Mouse (Mus musculus) limb, embryonic 13.5 days (tissue): ENCODE measurements at regions not wholly inside any gene's neighbourhood (a gene's known extent, or its start where the extent isn't known, plus 50 kb on each side); places are given as distances from the start of the nearest gene placed in this dataset.

Source experiments
- ATAC-seq: fragments of 200-750 bp; cut with Nextera tagmentation; 2 replicates; pipeline ENCODE4 v1.8.0; 2017; ENCODE audit warnings: low read depth, moderate number of reproducible peaks, moderate TSS enrichment; ENCODE audit not compliant: low FRiP score
- H3K27ac ChIP-seq: fragments of 300-500 bp; sonication (generic); 2 replicates; pipeline ENCODE4 v1.5.1; 2015; ENCODE audit warnings: inconsistent platforms, mild to moderate bottlenecking, moderate library complexity
- H3K27me3 ChIP-seq: fragments of 300-500 bp; sonication (generic); 2 replicates; pipeline ENCODE4 v1.6.1; 2015; ENCODE audit warnings: mild to moderate bottlenecking, inconsistent platforms
- H3K36me3 ChIP-seq: fragments of 300-500 bp; sonication (generic); 2 replicates; pipeline ENCODE4 v1.6.1; 2015; ENCODE audit warnings: inconsistent platforms, mild to moderate bottlenecking, moderate library complexity
- H3K4me1 ChIP-seq: fragments of 300-500 bp; sonication (generic); 2 replicates; pipeline ENCODE4 v1.6.1; 2015; ENCODE audit warnings: inconsistent platforms
- H3K4me2 ChIP-seq: fragments of 300-500 bp; sonication (generic); replicated peaks from 2 replicates; pipeline ENCODE4 v1.6.1; 2015; ENCODE audit warnings: inconsistent platforms, mild to moderate bottlenecking, moderate library complexity
- H3K4me3 ChIP-seq: fragments of 300-500 bp; sonication (generic); 2 replicates; pipeline ENCODE4 v1.5.1; 2015; ENCODE audit warnings: moderate library complexity, mild to moderate bottlenecking, inconsistent platforms
- H3K9ac ChIP-seq: fragments of 300-500 bp; sonication (generic); 2 replicates; pipeline ENCODE4 v1.6.1; 2015; ENCODE audit warnings: mild to moderate bottlenecking, inconsistent platforms
- H3K9me3 ChIP-seq: fragments of 300-500 bp; sonication (generic); 2 replicates; pipeline ENCODE4 v1.6.1; 2016; ENCODE audit warnings: inconsistent platforms
- WGBS: fragments of 180-500 bp; shearing (Covaris S2); methylation state at CpG from one replicate; pipeline ENCODE4 v1.1.7; 2015; 5-methylcytosine and 5-hydroxymethylcytosine counted together

GRCm38 (mm10) chr1:154113291-154114050 lies 87.5 kb upstream of the Zfp648 start:
- H3K27ac ChIP-seq: no peak overlapping the region
- H3K9me3 ChIP-seq: no peaks in the 10 kb centered on the region
- H3K4me3 ChIP-seq: no peak overlapping the region
- no peak overlapping the region for H3K9ac ChIP-seq
- H3K27me3 ChIP-seq: no peaks in the 10 kb centered on the region
- 58% methylated on average over 12 of the region's 12 CpGs for WGBS
- H3K4me1 ChIP-seq: peaks cover 26% of the 10 kb centered on the region
- H3K4me2 ChIP-seq: no peak overlapping the region
- no peaks in the 10 kb centered on the region for H3K36me3 ChIP-seq
- ATAC-seq: no peak; the same call in 1 of the 2 replicates

DNA sequence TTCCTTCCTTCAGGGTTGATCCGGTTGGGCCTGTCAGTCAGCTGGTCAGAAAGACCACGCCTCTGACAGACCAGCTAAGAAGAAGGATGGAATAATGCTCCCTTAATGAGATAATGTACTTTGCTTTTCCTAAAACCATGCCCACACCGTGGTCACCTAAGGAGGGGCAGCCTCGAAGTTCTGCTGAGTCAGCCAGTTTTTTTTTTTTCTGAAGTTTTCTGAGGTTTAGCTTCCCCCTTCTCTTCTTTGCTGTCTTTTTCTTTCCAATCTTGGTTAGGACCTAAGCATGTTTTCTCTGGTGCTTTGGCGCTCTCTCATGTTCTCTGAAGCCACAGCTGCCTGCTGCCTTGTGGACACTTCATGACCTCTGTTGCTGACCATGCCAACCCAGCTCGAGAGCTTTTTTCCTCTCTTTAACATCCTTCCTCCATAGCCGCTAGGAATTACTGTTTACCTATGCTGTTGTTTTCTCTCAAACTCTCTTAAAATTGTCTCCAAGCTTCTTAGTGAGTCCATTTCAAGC lies 84.7 kb upstream of the Zfp648 start:
- Histone ChIP-seq H3K9ac (no peak overlapping the region), H3K4me1 (peaks cover 32% of the 10 kb centered on the region), H3K36me3 (no peaks in the 10 kb centered on the region), H3K4me3 (no peak overlapping the region), H3K4me2 (no peak overlapping the region), H3K27ac (no peak overlapping the region), H3K27me3 (no peaks in the 10 kb centered on the region), H3K9me3 (no peaks in the 10 kb centered on the region)
- ATAC-seq: no peak
- 88% methylated on average over 7 of the region's 7 CpGs for WGBS

GRCm38 (mm10) chr1:154117346-154117687 lies 83.7 kb upstream of the Zfp648 start:
- H3K9ac ChIP-seq: no peak overlapping the region
- 32% methylated on average over 11 of the region's 11 CpGs for WGBS
- H3K27ac ChIP-seq: peak overlapping the region; percentile 48; the same call in 1 of the 2 replicates
- no peaks in the 10 kb centered on the region for H3K27me3 ChIP-seq
- H3K4me3 ChIP-seq: peak overlapping the region; percentile 5; the same call in 1 of the 2 replicates
- H3K9me3 ChIP-seq: no peaks in the 10 kb centered on the region
- no peak for ATAC-seq
- peaks cover 30% of the 10 kb centered on the region for H3K4me1 ChIP-seq
- no peaks in the 10 kb centered on the region for H3K36me3 ChIP-seq
- peak overlapping the region; percentile 48 for H3K4me2 ChIP-seq

GRCm38 (mm10) chr1:154117688-154118373 lies 83.2 kb upstream of the Zfp648 start:
- Histone ChIP-seq H3K27me3 (no peaks in the 10 kb centered on the region), H3K4me1 (peaks cover 25% of the 10 kb centered on the region), H3K4me3 (peak overlapping the region; percentile 5; the same call in 1 of the 2 replicates), H3K9ac (no peak overlapping the region), H3K9me3 (no peaks in the 10 kb centered on the region), H3K27ac (peak overlapping the region; percentile 48; the same call in 1 of the 2 replicates), H3K36me3 (no peaks in the 10 kb centered on the region), H3K4me2 (peak overlapping the region; percentile 48)
- WGBS: 37% methylated on average over 20 of the region's 20 CpGs
- no peak for ATAC-seq

- H3K4me3 ChIP-seq: no peak overlapping the region
- no peaks in the 10 kb centered on the region for H3K36me3 ChIP-seq
- 45% methylated on average over 10 of the region's 10 CpGs for WGBS
- H3K27me3 ChIP-seq: no peaks in the 10 kb centered on the region
- peak; percentile 38; the same call in 1 of the 2 replicates for ATAC-seq
- H3K9ac ChIP-seq: no peak overlapping the region
- peaks cover 19% of the 10 kb centered on the region for H3K4me1 ChIP-seq
- peak overlapping the region; percentile 48 for H3K4me2 ChIP-seq
- no peaks in the 10 kb centered on the region for H3K9me3 ChIP-seq
- no peak overlapping the region for H3K27ac ChIP-seq
Measured at GRCm38 (mm10) chr1:154118374-154119004, 82.5 kb upstream of the Zfp648 start.

GRCm38 (mm10) chr1:154119611-154120010 lies 81.4 kb upstream of the Zfp648 start:
- ATAC-seq: no peak
- no peaks in the 10 kb centered on the region for H3K9me3 ChIP-seq
- no peak overlapping the region for H3K4me3 ChIP-seq
- no peaks in the 10 kb centered on the region for H3K36me3 ChIP-seq
- H3K27ac ChIP-seq: no peak overlapping the region
- no peaks in the 10 kb centered on the region for H3K27me3 ChIP-seq
- no peak overlapping the region for H3K9ac ChIP-seq
- no peak overlapping the region for H3K4me2 ChIP-seq
- peaks cover 17% of the 10 kb centered on the region for H3K4me1 ChIP-seq
- WGBS: 85% methylated on average over 5 of the region's 5 CpGs

- 26% methylated on average over 1 of the region's 1 CpGs for WGBS
- peaks cover 17% of the 10 kb centered on the region for H3K4me1 ChIP-seq
- no peak overlapping the region for H3K9ac ChIP-seq
- ATAC-seq: no peak
- H3K27ac ChIP-seq: no peak overlapping the region
- no peaks in the 10 kb centered on the region for H3K36me3 ChIP-seq
- H3K9me3 ChIP-seq: no peaks in the 10 kb centered on the region
- no peak overlapping the region for H3K4me2 ChIP-seq
- no peaks in the 10 kb centered on the region for H3K27me3 ChIP-seq
- no peak overlapping the region for H3K4me3 ChIP-seq
Measured at GRCm38 (mm10) chr1:154120693-154121092, 80.3 kb upstream of the Zfp648 start.

- no peak overlapping the region for H3K4me3 ChIP-seq
- H3K4me2 ChIP-seq: no peak overlapping the region
- H3K27me3 ChIP-seq: no peaks in the 10 kb centered on the region
- no peaks in the 10 kb centered on the region for H3K36me3 ChIP-seq
- ATAC-seq: no peak
- no peak overlapping the region for H3K27ac ChIP-seq
- H3K4me1 ChIP-seq: 0 out of 2 replicates have a peak, but pooled peaks cover 5% of the 10 kb centered on the region
- H3K9ac ChIP-seq: no peak overlapping the region
- H3K9me3 ChIP-seq: no peaks in the 10 kb centered on the region
Measured at GRCm38 (mm10) chr1:154124981-154125380, 76.0 kb upstream of the Zfp648 start.

GRCm38 (mm10) chr1:154126487-154126886 lies 74.5 kb upstream of the Zfp648 start:
- no peak overlapping the region for H3K4me2 ChIP-seq
- no peak for ATAC-seq
- no peaks in the 10 kb centered on the region for H3K4me1 ChIP-seq
- H3K9me3 ChIP-seq: no peaks in the 10 kb centered on the region
- H3K27ac ChIP-seq: no peak overlapping the region
- 55% methylated on average over 4 of the region's 4 CpGs for WGBS
- H3K4me3 ChIP-seq: no peak overlapping the region
- no peak overlapping the region for H3K9ac ChIP-seq
- H3K36me3 ChIP-seq: no peaks in the 10 kb centered on the region
- no peaks in the 10 kb centered on the region for H3K27me3 ChIP-seq

- H3K4me3 ChIP-seq: no peak overlapping the region
- WGBS: 74% methylated on average over 4 of the region's 4 CpGs
- H3K27ac ChIP-seq: no peak overlapping the region
- no peaks in the 10 kb centered on the region for H3K27me3 ChIP-seq
- H3K9me3 ChIP-seq: no peaks in the 10 kb centered on the region
- H3K9ac ChIP-seq: no peak overlapping the region
- H3K36me3 ChIP-seq: no peaks in the 10 kb centered on the region
- ATAC-seq: no peak
- H3K4me1 ChIP-seq: no peaks in the 10 kb centered on the region
- no peak overlapping the region for H3K4me2 ChIP-seq
Measured at GRCm38 (mm10) chr1:154139488-154139887, 61.5 kb upstream of the Zfp648 start.

GRCm38 (mm10) chr1:154143691-154144090 lies 57.3 kb upstream of the Zfp648 start:
- no peak overlapping the region for H3K4me3 ChIP-seq
- no peak overlapping the region for H3K4me2 ChIP-seq
- H3K36me3 ChIP-seq: no peaks in the 10 kb centered on the region
- H3K9me3 ChIP-seq: no peaks in the 10 kb centered on the region
- H3K27ac ChIP-seq: no peak overlapping the region
- ATAC-seq: no peak
- no peaks in the 10 kb centered on the region for H3K27me3 ChIP-seq
- peaks cover 9% of the 10 kb centered on the region; the same call in 1 of the 2 replicates for H3K4me1 ChIP-seq
- WGBS: 60% methylated on average over 1 of the region's 1 CpGs
- H3K9ac ChIP-seq: no peak overlapping the region

DNA sequence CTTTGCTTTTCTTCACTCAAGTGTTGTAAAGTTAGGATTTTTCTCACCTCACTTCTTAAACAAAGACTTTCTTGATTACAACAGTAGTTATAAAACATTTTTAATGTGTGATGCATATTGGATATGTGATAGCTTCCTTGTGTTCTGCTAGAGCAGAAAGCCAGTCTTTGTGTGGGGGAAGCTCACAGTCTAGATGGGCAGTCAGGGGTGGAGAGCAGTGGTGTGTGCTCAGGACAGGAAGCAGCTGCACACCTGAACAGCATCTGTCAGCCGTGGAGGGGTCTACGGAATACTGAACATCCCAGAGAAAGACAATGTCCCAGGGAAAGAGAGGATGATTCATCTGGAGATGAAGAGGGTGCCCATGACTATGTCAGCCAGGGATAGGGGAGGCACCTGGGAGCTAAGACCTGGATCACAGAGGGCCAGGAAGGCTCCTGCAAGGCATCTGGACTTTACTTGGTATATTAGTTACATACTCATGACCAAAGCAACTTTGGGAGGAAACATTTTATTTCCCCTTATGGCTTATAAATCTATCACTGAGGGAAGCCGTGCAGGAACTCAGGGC lies 53.9 kb upstream of the Zfp648 start:
- no peak for ATAC-seq
- H3K36me3 ChIP-seq: no peaks in the 10 kb centered on the region
- no peak overlapping the region for H3K4me3 ChIP-seq
- no peaks in the 10 kb centered on the region for H3K27me3 ChIP-seq
- no peak overlapping the region for H3K4me2 ChIP-seq
- H3K9me3 ChIP-seq: no peaks in the 10 kb centered on the region
- peaks cover 17% of the 10 kb centered on the region; the same call in 1 of the 2 replicates for H3K4me1 ChIP-seq
- 62% methylated on average over 3 of the region's 3 CpGs for WGBS
- H3K27ac ChIP-seq: no peak overlapping the region
- no peak overlapping the region for H3K9ac ChIP-seq
